In genomic region chr3:101713669-101714068, GRCm38 (mm10) we compare ENCODE assay signal across 12 mouse cellular contexts.
DNase-seq lines count a peak whose midpoint lies in the region; ATAC-seq and TF ChIP-seq lines count a peak whose summit lies in the region.
"Had no signal": no experiment of that assay in that cellular context is flagged by ENCODE, and none has a peak within 500 bp of the region (broad histone marks: within the 10 kb centered on the region; RNA-seq: fewer than 3 reads in every experiment).

No protein-coding gene starts in this region.

- H3K27me3 ChIP-seq in lung, embryonic 14.5 days (ENCODE audit: insufficient read depth, low read length) = no peaks in the 10 kb centered on the region
- no peaks in the 10 kb centered on the region for H3K27me3 ChIP-seq in embryonic facial prominence, embryonic 14.5 days (replicated peaks; ENCODE audit: control insufficient read depth, insufficient read depth, low read length)
- no peaks in the 10 kb centered on the region for H3K27me3 ChIP-seq in neural tube, embryonic 13.5 days
- H3K27me3 ChIP-seq: liver, embryonic 13.5 days had no signal

- H3K4me1 ChIP-seq in lung, embryonic 14.5 days (ENCODE audit: insufficient read depth) = peaks cover 30% of the 10 kb centered on the region
- peaks cover 28% of the 10 kb centered on the region for H3K4me1 ChIP-seq in embryonic facial prominence, embryonic 14.5 days (ENCODE audit: control insufficient read depth, insufficient read depth, low read length)
- peaks cover 41% of the 10 kb centered on the region for H3K4me1 ChIP-seq in neural tube, embryonic 13.5 days (replicated peaks)
- H3K4me1 ChIP-seq: liver, embryonic 13.5 days had no signal

- DNase-seq in gastrocnemius, adult 2 months = no peak
- DNase-seq in gastrocnemius, postnatal 10 days = no peak
- DNase-seq in lung, embryonic 14.5 days = no peak
- no peak for DNase-seq in lung, postnatal 36 days
- no peak for DNase-seq in embryonic facial prominence, embryonic 14.5 days (ENCODE audit: low spot score)
- no peak for DNase-seq in thymus, postnatal 14 days
- DNase-seq in cerebellum, postnatal 36 days = no peak
- DNase-seq: adrenal gland, postnatal 25 days; cerebellum, adult 18-20 months; kidney, adult 9 months; liver, embryonic 13.5 days had no signal

- peak overlapping the region; percentile 35 for H3K4me2 ChIP-seq in lung, embryonic 14.5 days
- H3K4me2 ChIP-seq in embryonic facial prominence, embryonic 14.5 days (ENCODE audit: low read depth, low read length) = peak overlapping the region; percentile 41; the same call in 1 of the 2 replicates
- no peak overlapping the region; the same call in 1 of the 2 replicates for H3K4me2 ChIP-seq in neural tube, embryonic 13.5 days
- H3K4me2 ChIP-seq: liver, embryonic 13.5 days had no signal

- no peaks in the 10 kb centered on the region for H3K9me3 ChIP-seq in lung, embryonic 14.5 days (ENCODE audit: low read depth, low read length)
- H3K9me3 ChIP-seq in embryonic facial prominence, embryonic 14.5 days (ENCODE audit: control insufficient read depth, low read length) = no peaks in the 10 kb centered on the region
- no peaks in the 10 kb centered on the region for H3K9me3 ChIP-seq in neural tube, embryonic 13.5 days
- H3K9me3 ChIP-seq: liver, embryonic 13.5 days had no signal

- TF ChIP-seq CTCF in gastrocnemius, adult 2 months (IDR thresholded peaks at IDR 0.05) = no peak
- no peak for TF ChIP-seq CTCF in lung, embryonic 14.5 days (IDR thresholded peaks at IDR 0.05; ENCODE audit: low read depth)

- peak overlapping the region; percentile 70; the same call in 1 of the 2 replicates for H3K27ac ChIP-seq in gastrocnemius, adult 2 months
- H3K27ac ChIP-seq in lung, embryonic 14.5 days (ENCODE audit: low read depth) = 0 out of 2 replicates have a peak overlapping the region, but pooled peaks have one; percentile 69
- H3K27ac ChIP-seq in embryonic facial prominence, embryonic 14.5 days (replicated peaks; ENCODE audit: low read depth, low read length) = peak overlapping the region; percentile 65
- H3K27ac ChIP-seq in neural tube, embryonic 13.5 days (replicated peaks) = peak overlapping the region; percentile 52; the same call in 1 of the 2 replicates
- H3K27ac ChIP-seq: liver, embryonic 13.5 days had no signal

- WGBS in lung, embryonic 14.5 days = 47% methylated on average over 11 of the region's 11 CpGs
- 58% methylated on average over 11 of the region's 11 CpGs for WGBS in embryonic facial prominence, embryonic 14.5 days
- WGBS in neural tube, embryonic 13.5 days = 66% methylated on average over 11 of the region's 11 CpGs

- ATAC-seq in lung, embryonic 14.5 days (ENCODE audit: insufficient read depth) = no peak
- ATAC-seq in embryonic facial prominence, embryonic 14.5 days (ENCODE audit: low read depth) = no peak
- no peak for ATAC-seq in neural tube, embryonic 13.5 days (ENCODE audit: low read depth)

- no peak overlapping the region for H3K4me3 ChIP-seq in gastrocnemius, adult 2 months
- H3K4me3 ChIP-seq in lung, embryonic 14.5 days (ENCODE audit: low read depth, low read length) = no peak overlapping the region
- no peak overlapping the region for H3K4me3 ChIP-seq in embryonic facial prominence, embryonic 14.5 days (ENCODE audit: low read depth, low read length)
- H3K4me3 ChIP-seq in neural tube, embryonic 13.5 days = no peak overlapping the region
- H3K4me3 ChIP-seq: liver, embryonic 13.5 days had no signal

- intact Hi-C loops in gastrocnemius, adult 2 months (cut with DNase I) = no loop called here

- no peak overlapping the region for H3K9ac ChIP-seq in lung, embryonic 14.5 days
- H3K9ac ChIP-seq in embryonic facial prominence, embryonic 14.5 days (ENCODE audit: low read depth, low read length) = peak overlapping the region; percentile 46; the same call in 1 of the 2 replicates
- no peak overlapping the region for H3K9ac ChIP-seq in neural tube, embryonic 13.5 days
- H3K9ac ChIP-seq: liver, embryonic 13.5 days had no signal

- H3K36me3 ChIP-seq in lung, embryonic 14.5 days (ENCODE audit: insufficient read depth) = no peaks in the 10 kb centered on the region
- H3K36me3 ChIP-seq in embryonic facial prominence, embryonic 14.5 days (ENCODE audit: control insufficient read depth, insufficient read depth, low read length) = no peaks in the 10 kb centered on the region
- no peaks in the 10 kb centered on the region for H3K36me3 ChIP-seq in neural tube, embryonic 13.5 days
- H3K36me3 ChIP-seq: liver, embryonic 13.5 days had no signal
